Mouse (Mus musculus): ENCODE data around the gene 1810010H24Rik. TPM values are rescaled to one million over a fixed set of nuclear protein-coding genes. Genes with fewer than 3 reads are reported as not detected.
"Not testable (repeated sequence)": the region's sequence is repeated elsewhere in the genome, so short reads cannot be mapped to it uniquely, and the experiment has no call there.

Gene 1810010H24Rik
- total RNA-seq, 4 experiments from 2014 or later, result 1.6 to 2.4 (median 1.9) TPM

- DNase-seq (ENCODE audit: low spot score in 2 of 2), result peak; percentile 96 to 97
These were observed 13.0 kb upstream of the 1810010H24Rik start for GRCm38 (mm10) chr11:107012324-107013017.

DNA sequence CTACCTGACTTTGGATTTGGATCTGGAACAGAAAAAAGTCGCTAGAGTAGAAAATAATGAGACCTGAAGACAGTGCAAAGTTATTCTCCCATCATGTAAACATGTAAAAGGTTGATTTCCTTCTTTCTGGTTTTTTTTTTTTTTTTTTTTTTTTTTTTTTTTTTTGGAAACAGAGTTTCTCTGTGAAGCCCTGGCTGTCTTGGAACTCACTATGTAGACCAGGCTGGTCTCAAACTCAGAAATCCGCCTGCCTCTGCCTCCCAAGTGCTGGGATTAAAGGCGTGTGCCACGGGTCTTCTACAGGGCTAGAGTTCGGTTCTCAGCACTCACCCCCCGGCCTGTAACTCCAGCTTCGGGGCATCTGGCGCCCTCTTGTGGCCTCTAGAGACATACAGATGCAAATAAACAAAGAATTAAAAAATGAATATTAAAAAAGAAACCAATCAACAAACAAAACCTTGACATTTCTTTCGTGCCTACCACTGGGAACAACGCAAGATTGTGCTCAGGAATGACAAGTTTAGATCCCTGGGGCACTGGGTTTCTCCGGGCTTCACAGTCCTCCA, 11.4 kb upstream of the 1810010H24Rik start:
- no peak for DNase-seq (ENCODE audit: low spot score in 2 of 2)

DNA sequence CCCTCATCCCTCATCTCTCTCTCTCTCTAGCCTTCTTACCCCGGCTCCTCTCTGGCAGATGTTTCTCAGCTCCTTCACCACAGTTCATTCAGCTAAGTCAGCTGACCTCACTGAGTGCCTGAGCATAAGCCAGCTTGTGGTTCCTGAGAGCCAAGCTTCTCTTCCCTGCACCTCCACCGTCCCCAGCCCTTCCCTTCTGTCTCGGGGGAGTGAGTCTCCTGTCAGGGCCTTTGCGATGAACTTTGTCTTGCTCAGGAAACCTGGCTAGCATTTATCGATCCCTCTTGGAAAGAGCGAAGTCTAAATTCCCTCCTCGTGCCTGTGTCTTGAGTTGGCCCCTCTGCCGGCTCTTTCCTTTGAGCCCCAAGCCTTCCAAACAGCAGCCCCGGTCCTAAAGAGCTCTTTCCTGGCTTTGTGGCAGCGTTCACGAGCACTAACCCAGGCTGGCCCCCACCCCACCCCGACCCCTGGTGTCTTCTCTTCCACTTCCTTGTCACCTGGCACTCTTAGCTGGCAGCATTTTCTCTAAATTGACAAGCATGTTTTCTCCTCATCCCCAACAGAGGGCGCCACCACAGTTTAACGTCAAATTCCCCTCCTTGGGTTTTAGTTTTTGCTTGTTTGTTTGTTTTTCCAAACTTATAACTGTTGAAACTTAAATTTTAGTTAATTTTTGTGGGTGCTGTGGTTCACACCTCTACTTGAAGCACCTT, 10.7 kb upstream of the 1810010H24Rik start:
- DNase-seq (ENCODE audit: low spot score in 2 of 2), result no peak

DNA sequence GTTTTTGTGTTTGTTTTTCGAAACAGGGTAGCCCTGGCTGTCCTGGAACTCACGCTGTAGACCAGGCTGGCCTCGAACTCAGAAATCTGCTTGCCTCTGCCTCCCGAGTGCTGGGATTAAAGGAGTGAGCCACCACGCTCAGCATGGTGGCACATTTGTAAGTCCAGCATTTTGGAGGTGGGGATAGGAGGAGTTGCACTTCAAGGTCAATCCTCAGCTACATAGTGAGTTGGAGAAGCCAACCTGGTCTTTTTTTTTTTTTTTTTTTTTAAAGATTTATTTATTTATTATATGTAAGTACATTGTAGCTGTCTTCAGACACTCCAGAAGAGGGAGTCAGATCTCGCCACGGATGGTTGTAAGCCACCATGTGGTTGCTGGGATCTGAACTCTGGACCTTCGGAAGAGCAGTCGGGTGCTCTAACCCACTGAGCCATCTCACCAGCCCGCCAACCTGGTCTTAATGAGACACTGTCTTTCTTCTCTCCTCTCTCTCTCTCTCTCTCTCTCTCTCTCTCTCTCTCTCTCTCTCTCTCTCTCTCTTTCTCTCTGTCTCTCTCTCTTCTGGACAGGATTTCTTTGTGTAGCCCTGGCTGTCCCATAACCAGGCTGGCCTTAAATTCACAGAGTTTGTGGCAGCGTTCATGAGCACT, 9.8 kb upstream of the 1810010H24Rik start:
- DNase-seq (ENCODE audit: low spot score in 2 of 2), result not testable (repeated sequence)

DNA sequence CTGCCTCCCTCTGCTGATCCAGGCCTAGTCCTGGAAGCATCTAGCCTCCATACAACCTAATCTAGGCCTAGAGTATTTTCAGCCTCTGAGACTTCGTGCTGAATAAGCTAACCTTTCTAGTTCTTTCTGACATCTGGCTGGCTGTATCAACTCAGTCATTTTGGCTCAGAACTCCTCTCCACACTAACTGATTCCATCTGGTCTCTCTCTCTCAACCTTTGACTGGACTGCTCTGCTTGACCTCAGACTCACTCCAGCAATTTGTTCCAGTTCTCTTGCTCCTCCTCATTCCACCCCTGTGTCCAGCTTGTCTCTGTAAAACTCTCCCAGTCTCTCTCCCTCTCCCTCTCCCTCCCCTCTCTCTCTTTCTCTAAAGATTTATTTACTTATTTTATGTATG, 8.6 kb upstream of the 1810010H24Rik start:
- DNase-seq (ENCODE audit: low spot score in 2 of 2), result no peak

- no peak for DNase-seq (ENCODE audit: low spot score in 2 of 2)
These were observed 8.1 kb upstream of the 1810010H24Rik start for GRCm38 (mm10) chr11:107017339-107017886.

GRCm38 (mm10) chr11:107018606-107019005, 6.9 kb upstream of the 1810010H24Rik start:
- no peak for DNase-seq (ENCODE audit: low spot score in 2 of 2)

DNA sequence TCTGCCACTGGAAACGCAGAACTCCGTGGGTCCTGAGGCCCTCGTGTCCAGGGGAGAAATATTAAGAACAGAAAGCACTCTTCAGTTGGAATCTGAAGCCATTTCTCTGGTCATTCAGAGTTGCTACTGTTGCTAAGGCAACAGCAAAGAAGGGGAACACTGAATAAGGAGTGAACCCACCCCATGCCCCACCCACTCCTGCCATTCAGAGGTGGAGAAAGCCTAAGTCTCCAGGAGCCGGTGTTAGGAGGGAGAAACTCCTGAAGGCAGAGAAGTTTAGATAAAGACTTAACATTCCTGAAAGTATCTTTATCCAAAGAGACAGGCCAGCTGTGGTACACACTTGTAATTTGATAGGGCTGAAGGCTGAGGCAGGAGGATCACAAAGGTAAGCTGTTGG, 6.2 kb upstream of the 1810010H24Rik start:
- DNase-seq (ENCODE audit: low spot score in 2 of 2), result no peak

DNA sequence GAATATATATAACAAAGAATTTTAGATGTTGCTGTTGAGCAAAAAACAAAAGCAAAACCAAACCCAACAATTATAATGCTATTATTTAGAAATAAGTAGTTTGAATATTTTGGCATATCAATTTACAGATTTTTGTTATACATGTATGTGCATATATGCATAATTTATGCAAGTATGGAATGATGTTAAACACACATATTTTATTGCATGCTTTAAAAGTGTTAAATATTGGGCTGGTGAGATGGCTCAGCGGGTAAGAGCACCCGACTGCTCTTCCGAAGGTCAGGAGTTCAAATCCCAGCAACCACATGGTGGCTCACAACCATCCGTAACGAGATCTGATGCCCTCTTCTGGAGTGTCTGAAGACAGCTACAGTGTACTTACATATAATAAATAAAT, 5.8 kb upstream of the 1810010H24Rik start:
- DNase-seq (ENCODE audit: low spot score in 2 of 2), result not testable (repeated sequence)

DNA sequence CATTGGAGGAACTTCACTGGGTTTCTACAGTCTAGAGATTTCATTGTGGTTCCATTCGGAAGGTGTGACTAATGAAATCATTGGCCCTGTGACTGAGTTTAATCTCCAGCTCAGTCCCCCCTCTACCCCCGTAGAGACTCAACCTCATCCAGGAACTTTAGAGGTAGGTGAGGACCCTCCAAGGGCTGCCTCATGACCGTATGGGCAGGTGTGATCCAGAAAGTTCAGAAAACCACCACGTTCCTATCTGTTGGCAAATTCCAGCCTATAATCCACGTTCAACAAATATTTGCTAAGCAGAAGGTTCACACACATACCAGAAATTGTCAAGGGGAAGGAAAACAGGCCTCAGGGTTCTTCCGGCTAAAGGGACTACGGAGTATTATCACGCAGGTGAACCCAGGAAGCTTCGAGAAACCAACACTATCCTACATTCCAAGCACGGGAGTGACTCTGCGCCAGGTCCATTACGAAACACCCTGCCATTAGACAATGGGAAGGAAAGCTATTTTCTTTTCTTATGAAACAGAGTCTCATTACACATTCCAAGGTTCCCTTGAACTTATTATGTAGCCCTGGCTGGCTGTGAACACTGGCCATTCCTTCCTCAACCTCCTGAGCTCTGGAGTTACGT, 3.3 kb upstream of the 1810010H24Rik start:
- no peak for DNase-seq (ENCODE audit: low spot score in 2 of 2)

DNA sequence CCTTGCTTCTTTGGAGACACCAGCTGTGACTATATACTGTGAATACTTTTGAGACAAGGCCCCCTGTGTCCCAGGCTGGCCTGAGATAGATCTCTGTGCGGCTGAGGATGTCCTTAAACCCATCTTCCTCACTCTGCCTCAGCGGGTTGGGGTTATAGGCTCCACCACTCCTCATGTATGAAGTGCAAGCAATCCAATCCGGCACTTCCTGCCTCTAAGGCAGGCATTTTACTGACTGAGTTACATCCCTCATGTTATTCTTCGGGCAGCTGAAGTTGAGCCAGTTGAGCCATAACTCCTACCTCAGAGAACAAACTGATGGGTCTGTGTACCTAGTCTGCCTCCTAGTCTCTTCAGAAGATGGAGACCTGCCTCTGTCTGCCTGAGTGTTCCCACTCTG, 1.1 kb upstream of the 1810010H24Rik start:
- DNase-seq (ENCODE audit: low spot score in 2 of 2), result no peak

DNA sequence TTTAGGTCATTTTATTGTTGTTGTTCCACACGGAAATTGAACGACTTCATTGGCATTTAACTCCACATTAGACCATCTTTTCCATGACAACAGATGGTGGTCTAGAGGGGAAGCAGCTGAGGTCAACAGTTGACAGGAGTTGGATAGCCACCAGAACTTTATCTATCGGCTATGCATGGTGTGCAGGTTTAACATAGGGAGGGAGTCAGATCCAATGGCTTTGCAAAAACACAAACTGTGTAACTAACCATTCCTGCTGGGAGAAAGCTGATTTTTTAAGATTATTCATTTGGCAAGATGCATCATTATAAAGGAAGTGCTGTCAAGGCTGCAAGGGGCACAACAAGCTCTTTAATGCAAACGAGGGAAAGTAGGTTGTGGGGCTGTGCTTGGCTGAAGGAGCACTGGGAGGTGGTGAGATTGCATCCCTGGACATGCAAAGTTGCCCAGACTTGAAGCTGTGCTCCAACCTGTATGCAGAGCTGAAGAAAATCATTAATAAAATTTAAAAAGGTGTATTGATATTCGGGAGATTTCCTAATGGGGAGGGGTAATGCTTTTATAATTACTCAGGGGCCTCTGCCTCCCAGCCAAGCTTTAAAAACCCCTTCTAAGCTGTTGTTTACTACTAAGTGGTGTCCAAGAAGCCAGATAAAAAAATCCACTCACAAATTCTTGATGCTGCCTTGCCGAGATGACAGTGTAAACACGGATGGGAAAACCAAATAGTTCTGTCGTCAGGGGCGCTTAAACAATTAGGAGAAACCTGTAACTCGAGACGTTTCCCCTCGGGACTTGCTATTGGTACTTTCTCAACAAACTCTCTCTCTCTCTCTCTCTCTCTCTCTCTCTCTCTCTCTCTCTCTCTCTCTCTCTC, 1.3 kb downstream of the 1810010H24Rik start:
- DNase-seq (ENCODE audit: low spot score in 2 of 2), result no peak

GRCm38 (mm10) chr11:107027431-107028274, 2.2 kb downstream of the 1810010H24Rik start:
- peak; percentile 83 to 89 for DNase-seq (ENCODE audit: low spot score in 2 of 2)

- DNase-seq (ENCODE audit: low spot score in 2 of 2), result no peak
These were observed 2.8 kb downstream of the 1810010H24Rik start for GRCm38 (mm10) chr11:107028275-107028618.

GRCm38 (mm10) chr11:107028754-107029153, 3.3 kb downstream of the 1810010H24Rik start:
- no peak for DNase-seq (ENCODE audit: low spot score in 2 of 2)

- DNase-seq (ENCODE audit: low spot score in 2 of 2), result no peak
These were observed 4.1 kb downstream of the 1810010H24Rik start for GRCm38 (mm10) chr11:107029536-107029935.

GRCm38 (mm10) chr11:107031635-107032034, 6.2 kb downstream of the 1810010H24Rik start:
- no peak for DNase-seq (ENCODE audit: low spot score in 2 of 2)

DNA sequence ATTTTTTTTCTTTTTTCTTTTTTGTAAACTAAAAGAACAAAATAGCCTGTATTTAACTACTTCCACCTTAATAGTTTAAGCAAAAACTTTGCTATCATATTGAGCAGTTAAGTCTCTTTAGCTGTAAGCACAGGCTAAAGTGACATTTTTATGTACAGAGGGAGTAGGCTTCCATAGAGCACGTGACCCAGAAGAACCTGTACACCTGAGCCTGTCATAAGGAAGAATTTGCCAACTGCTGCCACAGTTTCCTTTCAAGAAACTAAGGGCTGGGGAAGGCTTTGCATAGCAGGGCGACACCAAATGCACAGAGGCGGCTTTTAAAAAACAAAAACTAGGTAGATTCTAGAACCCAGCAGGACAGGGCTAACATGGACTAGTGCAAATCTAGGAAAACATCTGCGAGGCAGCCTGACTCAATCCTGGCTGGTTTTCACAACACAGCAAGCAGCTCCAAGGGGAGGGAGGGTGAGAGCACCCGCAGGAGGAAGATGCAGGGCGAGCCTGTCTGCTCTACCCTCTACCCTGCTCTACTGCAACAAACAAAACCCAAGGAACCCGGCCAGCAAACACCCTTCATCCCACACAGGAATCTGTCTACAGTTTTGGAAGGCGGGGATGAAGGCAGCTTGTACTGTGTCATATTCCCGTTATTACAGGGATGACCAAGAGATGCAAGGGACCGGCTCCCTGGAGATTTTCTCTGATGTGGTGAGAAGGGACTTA, 8.8 kb downstream of the 1810010H24Rik start:
- no peak for DNase-seq (ENCODE audit: low spot score in 2 of 2)

DNA sequence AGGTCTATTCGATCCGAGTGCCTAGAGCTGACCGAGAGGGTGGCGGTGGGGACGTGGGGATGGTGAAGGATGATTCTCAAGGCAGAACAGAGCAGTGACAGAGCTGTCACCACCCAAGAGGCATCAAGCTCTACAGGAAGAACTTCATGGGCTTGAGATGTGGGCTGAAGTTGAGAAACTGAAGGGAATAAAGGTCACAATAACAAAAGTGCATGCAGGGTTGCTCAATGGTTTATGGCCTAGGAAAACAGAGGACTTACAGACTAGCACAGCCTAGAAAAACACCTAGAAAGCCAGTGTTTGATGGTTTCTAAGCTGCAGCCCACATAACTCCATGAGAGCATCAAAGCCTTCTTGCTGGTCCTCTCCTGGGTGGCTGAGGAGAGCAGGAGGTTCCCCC, 13.9 kb downstream of the 1810010H24Rik start:
- DNase-seq (ENCODE audit: low spot score in 2 of 2), result no peak
